Mouse (Mus musculus): Measurements from ENCODE around the gene Fis1.

Gene Fis1

DNA sequence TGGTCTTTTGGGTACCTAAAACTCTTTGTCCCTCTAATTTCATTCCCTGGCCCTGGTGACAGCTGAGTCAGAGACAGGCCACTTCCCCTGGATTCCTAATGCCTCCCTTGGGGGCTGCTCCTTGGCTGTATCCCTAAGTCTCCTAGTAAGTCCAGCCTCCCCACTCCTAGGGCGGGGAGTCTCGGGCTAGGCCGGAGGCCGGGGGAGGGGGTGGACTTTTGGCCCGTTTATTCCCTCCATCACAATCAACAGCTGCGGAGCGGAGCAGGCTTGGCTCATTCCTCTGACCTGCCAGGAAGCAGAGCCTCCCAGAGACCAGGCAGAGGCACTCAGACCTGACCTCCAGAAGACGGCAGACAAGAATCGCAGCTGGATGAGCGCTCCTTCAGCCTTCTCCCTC, 14.5 kb downstream of the Fis1 start:
- DNase-seq (ENCODE audit: low read depth, low spot score) = no peak

DNA sequence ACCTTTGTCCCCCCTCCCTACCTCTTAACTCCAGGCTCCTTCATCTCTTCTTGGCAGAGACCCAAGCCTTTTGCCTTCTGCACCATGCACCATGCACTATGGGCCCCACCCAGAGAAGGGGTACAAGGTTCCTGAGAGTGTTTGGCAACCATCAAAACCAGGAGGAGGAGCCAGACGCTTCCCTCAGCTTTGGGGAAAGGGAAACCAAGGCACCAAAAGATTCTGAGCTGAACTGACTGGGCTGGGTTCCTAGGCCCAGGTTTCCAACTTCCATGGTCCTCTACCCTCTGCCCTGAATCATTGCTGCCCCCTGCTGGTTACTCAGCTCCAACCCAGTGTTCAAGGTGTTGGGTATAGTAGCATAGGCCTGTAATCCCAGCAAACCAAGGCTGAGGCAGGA, 17.6 kb downstream of the Fis1 start:
- DNase-seq (ENCODE audit: low read depth, low spot score) = peak; percentile 77

DNA sequence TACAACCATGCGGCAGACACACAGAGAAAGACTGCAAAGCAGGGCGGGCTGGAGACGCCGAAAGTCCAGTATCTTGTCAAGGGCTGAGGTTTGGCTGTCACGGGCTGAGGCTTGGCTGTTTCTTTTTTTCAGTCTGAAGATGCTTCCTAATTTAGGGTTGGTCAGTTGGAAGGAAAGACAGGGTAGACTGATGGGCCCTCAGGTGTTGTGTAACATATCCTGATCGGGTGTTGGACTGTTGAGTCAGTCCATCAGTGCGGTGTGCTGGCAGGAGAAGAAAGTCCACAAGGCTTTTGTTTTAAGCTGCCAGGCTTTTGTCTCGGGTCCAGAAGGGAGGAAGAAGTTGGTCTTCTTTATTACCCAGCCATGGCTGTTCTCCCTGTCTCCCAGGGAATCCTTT, 20.6 kb downstream of the Fis1 start:
- no peak for DNase-seq (ENCODE audit: low read depth, low spot score)

DNA sequence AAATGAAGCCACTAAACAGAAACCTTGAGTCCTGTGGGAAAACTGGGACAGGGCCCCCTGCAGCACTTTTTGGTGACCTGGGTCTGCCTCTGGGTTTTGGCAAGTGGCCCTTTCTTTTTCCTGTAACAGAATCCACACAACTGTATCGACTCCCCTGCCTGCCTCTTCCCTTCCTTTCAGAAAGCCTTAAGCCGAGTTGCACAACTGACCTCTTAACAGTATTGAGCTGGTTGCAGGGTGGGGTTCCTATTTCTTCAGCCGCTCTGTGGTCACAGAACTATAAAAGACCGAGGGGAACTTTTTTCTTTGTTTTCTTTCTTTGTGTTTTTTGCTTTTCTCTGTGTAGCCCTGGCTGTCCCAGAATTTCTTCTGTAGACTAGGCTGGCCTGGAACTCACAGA, 24.7 kb downstream of the Fis1 start:
- DNase-seq (ENCODE audit: low read depth, low spot score) = no peak

DNA sequence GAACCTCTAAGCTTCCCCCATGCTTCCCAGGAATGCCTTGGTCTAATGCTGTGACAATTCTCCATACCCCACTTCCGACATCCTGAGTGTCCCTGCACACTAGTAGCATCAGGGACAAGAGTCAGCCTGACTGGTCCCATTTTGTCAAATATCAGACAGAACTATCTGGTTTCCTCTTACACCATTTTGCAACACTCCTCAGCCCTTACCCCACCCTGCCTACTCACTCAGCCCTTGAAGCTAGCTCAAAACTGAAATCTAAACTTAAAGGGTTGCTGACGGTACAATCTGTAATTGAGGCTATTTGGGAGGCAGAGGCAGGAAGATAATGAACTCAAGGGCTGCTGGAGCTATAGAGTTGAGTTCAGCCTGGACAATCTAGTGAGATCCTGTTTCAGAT, 26.7 kb downstream of the Fis1 start:
- no peak for DNase-seq (ENCODE audit: low read depth, low spot score)

DNA sequence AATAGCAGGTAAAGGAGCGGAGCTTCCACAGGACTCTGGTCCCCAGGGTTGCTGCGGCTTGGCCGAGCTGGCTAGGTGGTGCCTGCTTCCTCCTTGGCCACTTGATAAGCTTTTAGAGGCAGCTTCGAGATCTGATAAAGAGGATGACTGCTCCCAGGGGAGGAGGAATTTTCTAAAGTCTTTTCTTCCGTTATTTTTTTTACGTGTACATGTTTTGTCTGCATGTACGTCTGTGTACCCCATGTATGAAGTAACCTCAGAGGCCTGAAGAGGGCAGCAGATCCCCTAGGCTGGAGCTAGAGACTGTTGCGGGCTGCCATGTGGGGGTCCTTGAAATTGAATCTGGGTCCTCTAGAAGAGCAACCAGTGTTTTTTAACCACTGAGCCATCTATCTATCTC, 27.9 kb downstream of the Fis1 start:
- no peak for DNase-seq (ENCODE audit: low read depth, low spot score)

DNA sequence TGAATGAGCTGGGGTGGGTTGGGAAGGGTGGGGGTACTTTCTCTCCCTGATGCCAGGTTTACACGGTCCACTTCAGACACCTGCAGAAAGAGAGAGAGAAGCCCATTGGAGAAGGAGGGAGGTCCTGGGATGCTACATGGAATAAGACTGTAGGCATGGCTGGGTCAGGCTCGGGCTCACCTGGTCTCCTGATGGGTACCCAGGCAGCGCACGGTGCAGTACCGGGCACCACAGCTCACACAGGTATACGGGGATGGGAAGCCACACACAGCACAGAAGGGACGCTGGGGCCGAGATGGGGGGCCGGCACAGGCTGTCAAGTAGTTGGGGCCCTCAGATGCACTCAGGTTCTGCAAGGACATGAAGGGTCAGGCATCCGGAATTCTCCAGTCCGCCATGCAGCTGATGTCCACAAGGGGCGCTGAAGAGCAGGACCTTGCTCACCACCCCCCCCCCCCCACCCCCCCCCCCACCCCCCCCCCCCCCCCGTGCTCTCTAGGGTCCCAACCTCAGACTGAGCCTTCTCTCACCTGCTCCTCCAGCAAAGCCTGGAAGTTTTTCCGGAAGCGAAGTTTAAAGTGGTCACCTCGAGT, 29.4 kb downstream of the Fis1 start:
- DNase-seq (ENCODE audit: low read depth, low spot score) = peak; percentile 63

DNA sequence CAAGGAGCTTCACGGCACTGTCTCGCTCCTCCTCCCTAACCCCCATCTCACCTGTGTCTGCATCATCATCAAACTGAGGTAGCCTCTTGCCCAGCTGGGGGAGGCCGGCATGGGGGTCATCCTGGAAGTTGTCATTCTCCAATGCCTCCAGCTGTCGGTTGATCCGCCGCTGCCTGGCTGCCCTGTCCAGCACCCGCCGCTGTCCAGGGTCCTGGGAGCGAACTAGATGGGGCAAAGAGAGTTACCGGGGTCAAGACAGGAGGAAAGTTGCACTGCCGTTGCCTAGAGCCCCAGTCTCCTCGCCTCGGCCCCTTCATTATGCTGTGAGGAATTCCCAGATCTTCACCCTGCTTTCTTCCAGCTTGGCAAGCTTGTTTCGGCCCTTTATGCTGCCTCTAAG, 31.8 kb downstream of the Fis1 start:
- DNase-seq (ENCODE audit: low read depth, low spot score) = no peak

DNA sequence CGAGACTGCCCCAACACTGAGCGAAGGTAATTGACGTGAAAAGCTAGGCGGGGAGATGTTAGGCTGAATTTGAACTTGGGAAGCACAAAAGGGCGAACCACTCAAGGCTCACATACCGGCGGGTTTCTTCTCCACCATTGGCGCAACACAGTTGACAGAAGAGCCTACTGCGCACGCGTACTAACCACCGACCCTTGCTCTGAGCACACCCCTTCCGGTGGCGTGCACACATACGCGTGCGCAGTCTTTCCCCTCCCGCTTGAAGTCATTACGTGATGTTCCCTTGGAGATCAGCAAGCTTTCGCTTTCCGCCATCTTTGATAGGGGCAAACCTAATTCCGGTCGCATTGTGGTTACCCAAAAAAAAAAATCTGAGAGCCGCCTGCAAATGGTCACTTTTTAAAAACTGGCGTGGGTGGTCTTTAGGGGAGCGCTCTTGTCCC, 33.6 kb downstream of the Fis1 start, which contains the start of gene Plod3:
Plod3 (plus strand) TSS at position 325 of the 443 bp plus-strand sequence.
- DNase-seq (ENCODE audit: low read depth, low spot score) = peak; percentile 100

DNA sequence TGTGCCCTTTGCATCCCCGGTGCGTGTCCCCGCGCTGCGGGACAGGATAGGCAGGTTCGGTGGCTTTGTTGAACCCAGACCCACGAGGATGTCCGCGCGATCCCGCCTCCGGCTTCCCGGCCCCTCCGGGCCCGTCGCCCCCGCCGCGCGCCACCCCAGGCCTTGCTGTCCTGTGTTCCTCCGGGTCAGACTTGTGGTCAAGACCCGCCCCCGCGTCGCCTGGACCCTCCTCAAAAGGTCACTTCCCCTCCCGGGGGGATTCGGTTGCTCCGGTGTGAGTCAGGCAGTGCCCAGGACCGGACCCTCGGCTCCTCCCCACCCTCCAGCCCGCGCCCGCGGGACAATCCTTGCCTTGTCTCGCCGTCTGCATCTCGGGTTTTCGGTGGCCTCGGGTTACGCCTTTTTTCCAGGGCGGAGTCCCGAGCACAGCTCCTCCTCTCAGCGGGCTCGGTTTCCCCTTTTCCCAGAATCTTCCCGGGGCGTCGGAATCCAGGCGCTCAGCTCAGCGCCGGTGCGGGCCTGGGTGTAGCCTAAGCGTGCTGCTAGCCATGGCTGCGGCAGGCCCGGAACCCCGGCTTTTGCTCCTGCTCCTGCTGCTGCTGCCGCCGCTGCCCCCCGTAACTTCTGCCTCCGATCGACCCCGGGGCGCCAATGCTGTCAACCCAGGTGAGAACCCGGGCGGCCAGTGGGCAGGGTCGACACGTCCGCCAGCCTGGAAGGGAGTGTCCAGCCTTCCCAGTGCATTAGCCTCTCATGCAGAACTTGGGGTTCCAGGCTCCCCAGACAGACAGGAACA, 34.3 kb downstream of the Fis1 start:
- peak; percentile 81 for DNase-seq (ENCODE audit: low read depth, low spot score)

DNA sequence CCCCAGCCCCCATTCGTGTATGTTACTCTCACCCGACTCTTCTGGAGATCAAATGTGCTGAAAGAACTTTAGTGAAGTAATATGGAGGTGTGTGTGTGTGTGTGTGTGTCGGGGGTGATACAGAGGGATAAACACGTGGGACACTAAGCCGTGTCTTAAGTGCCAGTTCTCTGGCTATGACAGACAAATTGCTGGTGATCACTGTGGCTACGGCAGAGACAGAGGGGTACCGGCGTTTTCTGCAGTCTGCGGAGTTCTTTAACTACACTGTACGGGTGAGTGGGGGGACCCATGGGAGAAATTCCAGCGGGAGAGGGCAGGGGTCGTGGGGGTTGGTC, 34.8 kb downstream of the Fis1 start, which contains the start of gene Znhit1:
Znhit1 (minus strand) TSS at position 88 of the 338 bp plus-strand sequence.
- peak; percentile 24 for DNase-seq (ENCODE audit: low read depth, low spot score)

DNA sequence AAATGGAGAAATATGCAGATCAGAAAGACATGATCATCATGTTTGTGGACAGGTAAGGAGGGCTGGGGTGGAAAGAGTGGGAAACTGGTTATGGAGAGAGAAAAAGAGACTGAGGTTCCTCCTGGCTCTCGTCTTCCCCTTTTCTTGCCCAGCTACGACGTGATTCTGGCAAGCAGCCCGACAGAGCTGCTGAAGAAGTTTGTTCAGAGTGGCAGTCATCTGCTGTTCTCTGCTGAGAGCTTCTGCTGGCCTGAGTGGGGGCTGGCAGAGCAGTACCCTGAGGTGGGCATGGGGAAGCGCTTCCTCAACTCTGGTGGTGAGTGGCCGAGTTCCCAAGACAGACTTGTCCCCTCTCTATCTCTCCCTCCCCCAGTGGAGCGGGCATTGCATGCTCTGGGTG, 35.3 kb downstream of the Fis1 start:
- peak; percentile 47 for DNase-seq (ENCODE audit: low read depth, low spot score)

DNA sequence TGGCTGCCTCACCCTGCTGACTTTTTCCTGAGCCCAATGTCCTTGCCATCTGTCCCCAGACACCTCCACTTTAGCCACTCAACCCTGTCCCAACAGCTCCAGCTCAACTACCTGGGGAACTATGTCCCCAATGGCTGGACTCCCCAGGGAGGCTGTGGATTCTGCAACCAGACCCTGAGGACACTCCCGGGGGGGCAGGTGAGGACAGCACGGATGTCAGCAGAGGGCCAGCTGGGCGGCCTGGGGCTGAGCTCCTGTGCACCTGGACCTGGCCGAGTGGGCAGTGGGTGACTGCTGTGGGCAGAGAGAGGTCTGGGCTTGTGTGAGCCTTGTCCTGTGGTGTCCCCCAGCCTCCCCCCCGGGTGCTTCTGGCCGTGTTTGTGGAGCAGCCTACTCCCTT, 36.7 kb downstream of the Fis1 start:
- DNase-seq (ENCODE audit: low read depth, low spot score) = no peak

DNA sequence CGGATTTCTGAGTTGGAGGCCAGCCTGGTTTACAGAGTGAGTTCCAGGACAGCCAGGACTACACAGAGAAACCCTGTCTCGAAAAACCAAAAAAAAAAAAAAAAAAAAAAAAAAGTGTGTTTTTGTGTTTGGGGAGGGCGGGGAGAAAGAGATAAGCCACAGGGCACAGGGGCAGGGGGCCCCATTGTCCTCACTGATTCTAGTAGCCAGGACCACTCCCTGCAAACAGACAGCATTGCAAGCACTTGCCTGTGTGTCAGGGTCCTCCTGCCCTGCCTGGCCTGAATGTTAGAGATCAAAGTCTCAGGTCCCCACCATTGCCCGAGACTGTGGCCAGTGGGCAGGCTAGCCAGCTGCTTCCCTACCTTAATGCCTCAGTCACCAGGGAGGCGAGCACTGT, 46.4 kb downstream of the Fis1 start:
- no peak for DNase-seq (ENCODE audit: low read depth, low spot score)

DNA sequence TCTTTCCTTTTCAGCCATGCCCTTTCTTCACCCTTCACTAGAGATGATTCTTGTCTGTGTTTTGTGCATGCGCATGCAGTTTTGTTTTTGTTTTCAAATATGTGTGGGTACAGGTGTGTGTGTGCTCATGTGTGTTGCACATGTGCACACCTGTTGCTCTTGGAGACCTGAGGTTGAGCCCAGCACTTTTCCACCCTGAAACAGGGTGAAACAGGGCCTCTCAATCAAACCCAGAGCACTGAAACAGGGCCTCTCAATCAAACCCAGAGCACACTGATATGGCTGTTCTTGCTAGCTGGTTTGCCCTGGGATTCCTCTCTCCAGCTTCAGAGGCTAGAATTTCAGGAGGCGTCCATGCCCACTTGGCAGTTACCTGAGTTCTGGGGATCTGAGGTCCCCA, 47.5 kb downstream of the Fis1 start:
- DNase-seq (ENCODE audit: low read depth, low spot score) = no peak

DNA sequence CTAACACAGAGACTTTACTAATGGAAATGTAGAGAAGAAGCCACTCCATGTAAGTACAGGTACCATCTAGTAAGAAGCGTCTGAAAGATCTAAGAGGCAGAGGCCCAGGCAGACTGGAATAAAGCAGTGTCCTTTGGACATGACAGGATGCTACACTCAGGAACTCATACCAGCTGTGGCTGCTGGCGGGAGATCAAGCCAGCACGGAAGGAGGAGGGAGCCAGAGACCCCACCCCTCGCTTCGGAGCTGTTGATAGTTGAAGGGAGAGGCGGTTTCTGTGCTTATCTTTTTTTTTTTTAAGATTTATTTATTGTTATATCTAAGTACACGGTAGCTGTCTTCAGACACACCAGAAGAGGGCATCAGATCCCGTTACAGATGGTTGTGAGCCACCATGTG, 54.2 kb downstream of the Fis1 start:
- DNase-seq (ENCODE audit: low read depth, low spot score) = no peak

DNA sequence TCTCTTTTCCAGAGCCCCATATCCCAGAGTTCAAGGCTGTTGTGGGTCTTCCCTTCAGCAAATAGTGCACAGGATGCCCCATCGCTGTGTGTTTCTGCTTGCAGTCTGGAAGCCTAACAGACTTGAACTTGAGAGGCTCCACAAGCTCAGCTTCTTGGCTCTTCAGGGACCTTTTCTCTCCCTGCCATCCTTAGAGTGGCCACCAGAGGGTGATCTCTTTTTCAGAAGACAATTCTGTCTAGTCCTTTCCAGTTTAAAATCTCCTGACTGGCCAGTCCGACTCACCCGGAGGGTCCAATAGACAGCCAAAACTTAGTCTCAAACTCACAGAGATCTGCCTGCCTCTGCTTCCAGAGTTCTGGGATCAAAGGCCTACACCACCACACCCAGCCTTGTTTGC, 56.9 kb downstream of the Fis1 start:
- peak; percentile 85 for DNase-seq (ENCODE audit: low read depth, low spot score)

DNA sequence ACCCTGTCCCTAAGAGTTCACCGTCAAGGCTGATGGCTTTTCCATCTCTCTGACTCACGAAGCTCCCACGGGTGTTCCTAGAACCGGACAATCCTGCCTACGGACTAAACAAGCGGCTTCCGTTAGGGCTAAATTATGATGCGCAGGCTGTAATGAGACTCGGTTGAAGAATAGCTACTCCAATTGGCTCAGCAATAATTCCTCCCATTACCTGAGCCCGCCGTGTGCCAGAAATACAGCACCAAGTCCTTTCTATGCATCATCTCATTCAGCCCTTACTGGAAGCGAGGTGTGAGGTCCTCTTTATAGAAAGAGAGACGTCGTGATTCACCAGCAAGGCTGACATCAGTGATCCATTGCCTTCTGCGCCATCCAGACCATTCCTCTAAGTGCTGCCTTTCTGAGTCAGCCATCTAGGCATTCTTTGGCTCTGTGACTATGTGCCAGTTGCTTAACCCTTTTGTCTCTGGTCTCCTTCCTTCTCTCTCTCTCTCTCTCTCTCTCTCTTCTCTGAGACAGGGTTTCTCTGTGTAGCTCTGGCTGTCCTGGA, 59.4 kb downstream of the Fis1 start:
- peak; percentile 36 for DNase-seq (ENCODE audit: low read depth, low spot score)

All from brain, adult 2 months (tissue).